Mouse (Mus musculus) midbrain, embryonic 16.5 days (tissue): Measurements from ENCODE around the gene Ptprg. TPM values are rescaled to one million over a fixed set of nuclear protein-coding genes. Genes with fewer than 3 reads are reported as not detected.

Experiments used
- ATAC-seq: fragments of 200-750 bp; cut with Nextera tagmentation; 2 replicates; pipeline ENCODE4 v1.8.0; 2017; ENCODE audit warnings: moderate TSS enrichment
- H3K27ac ChIP-seq: fragments of 300-500 bp; sonication (generic); 2 replicates; pipeline ENCODE4 v1.5.1; 2014; ENCODE audit warnings: mild to moderate bottlenecking, low read length, mixed read lengths
- H3K27me3 ChIP-seq: fragments of 300-500 bp; sonication (generic); 2 replicates; pipeline ENCODE4 v1.6.1; 2014; ENCODE audit warnings: low read depth, low read length, mixed read lengths; ENCODE audit not compliant: control insufficient read depth, insufficient read depth
- H3K36me3 ChIP-seq: fragments of 300-500 bp; sonication (generic); 2 replicates; pipeline ENCODE4 v1.6.1; 2014; ENCODE audit warnings: mild to moderate bottlenecking, low read length, moderate library complexity, mixed read lengths; ENCODE audit not compliant: control insufficient read depth, insufficient read depth
- H3K4me1 ChIP-seq: fragments of 300-500 bp; sonication (generic); 2 replicates; pipeline ENCODE4 v1.6.1; 2014; ENCODE audit warnings: mild to moderate bottlenecking, low read length, mixed read lengths; ENCODE audit not compliant: control insufficient read depth, insufficient read depth
- H3K4me2 ChIP-seq: fragments of 300-500 bp; sonication (generic); 2 replicates; pipeline ENCODE4 v1.6.1; 2014; ENCODE audit warnings: mild to moderate bottlenecking, low read length, mixed read lengths
- H3K4me3 ChIP-seq: fragments of 300-500 bp; sonication (generic); 2 replicates; pipeline ENCODE4 v1.5.1; 2014; ENCODE audit warnings: low read depth, mild to moderate bottlenecking, low read length, moderate library complexity, mixed read lengths
- H3K9ac ChIP-seq: fragments of 300-500 bp; sonication (generic); 2 replicates; pipeline ENCODE4 v1.6.1; 2014; ENCODE audit warnings: low read depth, low read length, mixed read lengths
- H3K9me3 ChIP-seq: fragments of 300-500 bp; sonication (generic); replicated peaks from 2 replicates; pipeline ENCODE4 v1.6.1; 2014; ENCODE audit warnings: mild to moderate bottlenecking, low read length, mixed read lengths; ENCODE audit not compliant: control insufficient read depth, poor library complexity, severe bottlenecking
- WGBS: fragments of 180-500 bp; shearing (Covaris S2); extraction: QIAGEN DNeasy Blood & Tissue Kit; methylation state at CpG from one replicate; pipeline ENCODE4 v1.1.7; 2014; 5-methylcytosine and 5-hydroxymethylcytosine counted together
- polyA plus RNA-seq: library from polyadenylated mRNA; unstranded; fragments of >200 nt; fragmentation: Nextera tagmentation; extraction: Ambion mirVana; gene quantifications from 2 replicates; pipeline ENCODE4 v1.2.1, GENCODE M21; 2015

The Ptprg gene
- polyA plus RNA-seq, 1 experiment from 2014 or later, result 37.6 TPM

DNA sequence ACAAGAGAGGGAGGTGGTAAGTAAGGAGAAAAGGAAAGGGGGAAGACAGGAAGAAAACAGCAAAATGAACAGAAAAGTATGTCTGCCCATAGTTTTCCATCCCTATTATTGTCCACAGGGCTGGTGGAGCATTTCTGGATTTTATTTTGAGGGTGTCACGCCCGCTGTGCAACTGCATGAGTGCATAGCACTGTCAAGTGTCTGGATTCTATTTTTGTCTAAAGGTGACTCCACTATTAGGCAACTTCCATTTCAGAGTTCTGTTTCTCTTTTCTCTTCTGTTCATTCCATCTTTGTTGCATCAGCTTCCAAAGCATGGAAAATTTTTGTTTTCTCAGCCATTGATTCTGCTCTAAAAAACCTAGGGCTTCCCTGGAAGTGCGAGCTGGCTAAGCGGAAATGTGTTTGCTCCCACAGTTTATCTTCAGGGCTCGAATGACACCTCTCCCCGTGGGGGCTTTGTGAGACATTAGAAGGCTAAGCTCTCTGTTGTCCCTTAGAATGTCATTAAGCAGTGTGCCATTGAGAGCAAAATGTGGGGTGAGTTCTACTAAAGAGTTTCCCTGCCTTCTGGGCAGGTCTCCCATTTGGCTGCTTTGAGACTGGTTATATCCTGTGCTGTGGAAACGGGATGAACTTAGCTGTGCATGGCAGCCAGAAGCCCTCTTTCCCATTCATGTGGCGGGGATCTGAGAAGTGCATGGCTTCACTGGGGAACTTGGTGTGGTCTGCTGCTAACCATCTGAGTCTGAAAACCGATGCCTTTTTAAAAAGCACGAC, 330.0 kb downstream of the Ptprg start:
- H3K27me3 ChIP-seq, result no peaks in the 10 kb centered on the region
- 0 out of 2 replicates have a peak overlapping the region, but pooled peaks have one; percentile 12 for H3K27ac ChIP-seq
- WGBS, result 22% methylated on average over 10 of the region's 10 CpGs
- H3K4me2 ChIP-seq, result no peak overlapping the region
- H3K9ac ChIP-seq, result no peak overlapping the region
- H3K4me1 ChIP-seq, result peaks cover 12% of the 10 kb centered on the region
- no peak overlapping the region for H3K4me3 ChIP-seq
- no peaks in the 10 kb centered on the region for H3K36me3 ChIP-seq
- ATAC-seq, result peak; percentile 72
- H3K9me3 ChIP-seq, result no peaks in the 10 kb centered on the region

- Histone ChIP-seq H3K9ac (no peak overlapping the region), H3K4me2 (no peak overlapping the region), H3K36me3 (no peaks in the 10 kb centered on the region), H3K9me3 (no peaks in the 10 kb centered on the region), H3K4me3 (no peak overlapping the region), H3K4me1 (peaks cover 12% of the 10 kb centered on the region), H3K27me3 (no peaks in the 10 kb centered on the region), H3K27ac (0 out of 2 replicates have a peak overlapping the region, but pooled peaks have one; percentile 12)
- WGBS, result 61% methylated on average over 5 of the region's 5 CpGs
- no peak for ATAC-seq
Observed at GRCm38 (mm10) chr14:11883995-11884394, 330.7 kb downstream of the Ptprg start.

GRCm38 (mm10) chr14:11886417-11886816, 333.1 kb downstream of the Ptprg start:
- Histone ChIP-seq H3K4me3 (no peak overlapping the region), H3K27ac (no peak overlapping the region), H3K9ac (no peak overlapping the region), H3K9me3 (no peaks in the 10 kb centered on the region), H3K4me2 (no peak overlapping the region), H3K36me3 (no peaks in the 10 kb centered on the region), H3K4me1 (peaks cover 9% of the 10 kb centered on the region), H3K27me3 (no peaks in the 10 kb centered on the region)
- no peak for ATAC-seq
- WGBS, result 79% methylated on average over 3 of the region's 3 CpGs

GRCm38 (mm10) chr14:11890890-11891289, 337.6 kb downstream of the Ptprg start:
- no peaks in the 10 kb centered on the region for H3K9me3 ChIP-seq
- WGBS, result 76% methylated on average over 3 of the region's 3 CpGs
- H3K27ac ChIP-seq, result no peak overlapping the region
- no peak for ATAC-seq
- H3K9ac ChIP-seq, result no peak overlapping the region
- H3K27me3 ChIP-seq, result no peaks in the 10 kb centered on the region
- no peak overlapping the region for H3K4me3 ChIP-seq
- no peaks in the 10 kb centered on the region for H3K36me3 ChIP-seq
- no peaks in the 10 kb centered on the region; the same call in 1 of the 2 replicates for H3K4me1 ChIP-seq
- H3K4me2 ChIP-seq, result no peak overlapping the region

DNA sequence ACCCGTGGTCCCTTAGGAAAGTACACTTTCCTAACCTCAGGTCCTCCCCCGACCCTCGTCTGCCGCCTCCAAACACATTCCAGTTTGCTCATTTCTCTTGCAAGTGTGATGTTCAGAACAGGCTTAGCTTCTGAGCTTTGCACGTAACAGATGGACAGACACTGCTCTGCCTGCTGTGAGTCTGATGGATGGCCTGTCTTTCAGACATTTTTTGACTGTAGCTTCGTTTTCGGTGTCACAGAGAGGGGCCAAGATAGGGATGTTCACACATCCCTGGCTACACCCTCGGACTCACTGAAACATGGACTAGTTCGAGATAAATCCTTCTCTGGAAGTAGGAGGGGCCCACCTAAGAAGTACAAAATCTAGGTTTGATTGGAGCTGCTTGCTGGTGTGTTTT, 339.3 kb downstream of the Ptprg start:
- ATAC-seq, result no peak
- no peaks in the 10 kb centered on the region for H3K9me3 ChIP-seq
- H3K27me3 ChIP-seq, result no peaks in the 10 kb centered on the region
- no peaks in the 10 kb centered on the region for H3K36me3 ChIP-seq
- no peak overlapping the region for H3K4me2 ChIP-seq
- no peak overlapping the region for H3K4me3 ChIP-seq
- no peak overlapping the region for H3K27ac ChIP-seq
- no peak overlapping the region for H3K9ac ChIP-seq
- 49% methylated on average over 9 of the region's 9 CpGs for WGBS
- H3K4me1 ChIP-seq, result no peaks in the 10 kb centered on the region; the same call in 1 of the 2 replicates

GRCm38 (mm10) chr14:11895486-11895885, 342.2 kb downstream of the Ptprg start:
- Histone ChIP-seq H3K36me3 (no peaks in the 10 kb centered on the region), H3K9ac (no peak overlapping the region), H3K4me3 (no peak overlapping the region), H3K27me3 (no peaks in the 10 kb centered on the region), H3K4me1 (no peaks in the 10 kb centered on the region; the same call in 1 of the 2 replicates), H3K4me2 (no peak overlapping the region), H3K9me3 (no peaks in the 10 kb centered on the region), H3K27ac (no peak overlapping the region)
- WGBS, result 78% methylated on average over 13 of the region's 13 CpGs
- no peak for ATAC-seq

- H3K27me3 ChIP-seq, result no peaks in the 10 kb centered on the region
- no peak for ATAC-seq
- H3K9ac ChIP-seq, result no peak overlapping the region
- 16% methylated on average over 2 of the region's 2 CpGs for WGBS
- H3K36me3 ChIP-seq, result no peaks in the 10 kb centered on the region
- H3K4me2 ChIP-seq, result no peak overlapping the region
- no peak overlapping the region for H3K27ac ChIP-seq
- peaks cover 6% of the 10 kb centered on the region for H3K4me1 ChIP-seq
- H3K4me3 ChIP-seq, result no peak overlapping the region
- H3K9me3 ChIP-seq, result no peaks in the 10 kb centered on the region
Observed at GRCm38 (mm10) chr14:11902794-11903193, 349.5 kb downstream of the Ptprg start.

- peaks cover 6% of the 10 kb centered on the region for H3K4me1 ChIP-seq
- WGBS, result 54% methylated on average over 5 of the region's 5 CpGs
- H3K36me3 ChIP-seq, result no peaks in the 10 kb centered on the region
- H3K27ac ChIP-seq, result no peak overlapping the region
- no peak overlapping the region for H3K4me2 ChIP-seq
- no peaks in the 10 kb centered on the region for H3K9me3 ChIP-seq
- ATAC-seq, result peak; percentile 34; the same call in 1 of the 2 replicates
- no peak overlapping the region for H3K9ac ChIP-seq
- no peak overlapping the region for H3K4me3 ChIP-seq
- no peaks in the 10 kb centered on the region for H3K27me3 ChIP-seq
Observed at GRCm38 (mm10) chr14:11906130-11906675, 352.9 kb downstream of the Ptprg start.

GRCm38 (mm10) chr14:11912253-11912652, 358.9 kb downstream of the Ptprg start:
- Histone ChIP-seq H3K27me3 (no peaks in the 10 kb centered on the region), H3K4me1 (no peaks in the 10 kb centered on the region)
- ATAC-seq, result no peak

More at GRCm38 (mm10) chr14:11912253-11912652, 358.9 kb downstream of the Ptprg start:
- Histone ChIP-seq H3K9me3 (no peaks in the 10 kb centered on the region), H3K36me3 (no peaks in the 10 kb centered on the region), H3K9ac (no peak overlapping the region), H3K4me2 (no peak overlapping the region), H3K27ac (0 out of 2 replicates have a peak overlapping the region, but pooled peaks have one; percentile 13), H3K4me3 (no peak overlapping the region)
- WGBS, result 72% methylated on average over 1 of the region's 1 CpGs
